Mouse (Mus musculus): ENCODE measurements at regions not wholly inside any gene's neighbourhood (a gene's known extent, or its start where the extent isn't known, plus 50 kb on each side); places are given as distances from the start of the nearest gene placed in this dataset.

DNA sequence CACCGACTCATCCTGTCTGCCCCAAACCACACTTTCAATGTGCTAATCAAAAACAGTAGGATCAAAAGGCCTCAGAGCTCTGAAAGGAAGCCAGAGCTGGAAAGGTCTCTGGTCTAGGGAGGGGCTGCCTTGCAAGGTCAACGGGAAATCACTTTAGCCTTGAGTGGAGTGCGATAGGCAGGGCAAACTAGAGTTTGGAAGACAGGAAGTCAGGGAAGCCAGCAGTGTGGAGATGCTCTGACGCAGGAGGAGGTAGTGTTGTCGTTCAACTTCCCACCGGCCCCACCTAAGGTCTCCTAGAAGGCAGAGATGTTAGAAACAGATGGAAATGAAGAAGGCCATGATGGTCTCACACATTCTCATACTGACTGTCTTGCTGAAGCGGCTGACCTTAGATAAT is 52.0 kb upstream of the Trp53i11 start:
- no peak for DNase-seq

GRCm38 (mm10) chr2:93133301-93133971 is 53.9 kb upstream of the Trp53i11 start:
- DNase-seq = no peak

GRCm38 (mm10) chr2:93131825-93132623 is 55.3 kb upstream of the Trp53i11 start:
- DNase-seq = no peak

- no peak for DNase-seq
These were observed 56.1 kb upstream of the Trp53i11 start for GRCm38 (mm10) chr2:93131236-93131635.

GRCm38 (mm10) chr2:93129176-93129575 is 58.2 kb upstream of the Trp53i11 start:
- DNase-seq = no peak

DNA sequence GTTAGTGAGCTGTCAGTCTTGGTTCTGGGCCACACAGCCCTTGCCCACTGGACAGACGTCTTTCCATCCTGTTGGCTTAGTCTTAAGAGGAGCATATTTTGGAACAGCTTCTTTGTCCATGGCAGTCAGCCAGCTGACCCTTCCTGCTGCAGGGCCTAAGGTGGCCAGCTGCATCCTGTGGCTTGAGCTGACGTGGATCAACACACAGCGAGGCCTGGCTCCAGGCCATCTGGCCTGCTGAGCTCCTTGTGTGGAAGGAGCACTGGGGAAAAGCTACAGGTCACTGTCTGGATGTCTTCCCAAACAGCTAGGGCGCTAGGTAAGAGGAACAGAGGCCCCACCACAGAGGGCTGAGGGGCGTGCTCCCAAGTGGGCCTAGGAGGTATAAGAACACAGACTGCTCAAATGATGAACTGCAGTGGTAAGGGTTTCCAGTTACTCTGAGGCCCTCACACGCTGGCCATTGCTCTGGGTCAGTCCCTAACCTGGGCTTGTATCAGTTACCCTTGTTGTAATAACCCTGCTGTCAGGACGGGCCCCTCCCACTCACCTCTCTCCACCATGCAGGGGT is 60.7 kb upstream of the Trp53i11 start:
- DNase-seq = no peak

- no peak for DNase-seq
These were observed 61.2 kb upstream of the Trp53i11 start for GRCm38 (mm10) chr2:93126112-93126511.

- no peak for DNase-seq
These were observed 62.4 kb upstream of the Trp53i11 start for GRCm38 (mm10) chr2:93124866-93125467.

- no peak for DNase-seq
These were observed 63.5 kb upstream of the Trp53i11 start for GRCm38 (mm10) chr2:93123829-93124228.

GRCm38 (mm10) chr2:93120386-93120785 is 67.0 kb upstream of the Trp53i11 start:
- no peak for DNase-seq

DNA sequence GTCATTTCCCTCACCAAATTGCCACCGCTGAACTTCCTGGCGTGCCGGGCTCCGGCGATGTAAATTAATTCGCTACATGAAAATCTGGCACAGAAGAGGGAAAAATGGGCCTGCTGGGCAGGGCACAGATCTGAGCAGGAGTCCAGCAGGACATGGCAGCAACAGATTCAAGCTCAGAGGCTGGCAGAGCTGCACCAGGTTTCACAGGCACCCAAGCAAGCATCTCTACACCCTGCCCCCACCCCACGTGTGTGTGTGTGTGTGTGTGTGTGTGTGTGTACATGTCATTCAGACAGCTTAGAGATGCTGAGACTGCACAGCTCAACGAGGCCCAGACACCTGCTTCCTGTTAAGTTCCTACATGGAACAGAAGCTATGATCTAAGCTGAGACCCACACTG is 68.3 kb upstream of the Trp53i11 start:
- no peak for DNase-seq

DNA sequence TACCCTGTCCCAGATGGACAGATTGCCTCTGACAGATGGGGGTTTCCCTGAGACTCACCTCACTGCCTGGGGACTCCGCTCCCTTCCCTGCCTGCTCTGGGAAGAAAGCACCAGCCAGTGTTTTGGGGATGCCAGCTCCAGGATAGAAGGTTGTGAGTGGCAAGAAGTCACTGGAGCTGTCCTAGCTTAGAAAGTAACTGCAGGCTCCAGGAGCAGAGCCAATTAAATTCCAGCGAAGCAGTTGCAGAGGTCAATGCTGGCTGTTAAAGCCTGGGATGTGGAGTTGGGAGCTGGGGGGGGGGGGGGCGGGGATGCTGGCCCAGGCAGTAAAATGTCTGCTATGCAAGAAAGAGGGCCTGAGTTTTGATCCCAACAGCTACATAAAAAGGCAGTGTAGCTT is 69.3 kb upstream of the Prdm11 start:
- DNase-seq = no peak

DNA sequence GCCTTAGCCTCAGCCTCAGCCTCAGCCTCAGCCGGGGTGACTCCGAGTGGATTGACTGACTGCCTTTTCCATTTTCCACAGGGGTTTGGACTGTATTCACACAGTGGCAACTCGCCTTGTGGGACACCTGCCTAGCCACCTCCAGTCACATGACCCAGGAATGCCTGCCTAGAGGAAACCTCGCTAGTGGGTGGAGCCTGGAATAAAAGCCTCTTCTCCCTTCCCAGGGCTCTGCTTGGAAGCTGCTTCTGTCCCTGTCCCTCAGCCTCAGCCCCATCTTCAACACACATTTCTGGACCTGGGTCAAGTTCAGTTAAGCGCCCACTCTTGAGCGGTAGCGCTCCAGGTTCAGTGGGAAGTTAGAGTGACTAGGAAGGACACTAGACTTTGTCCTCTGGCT is 68.0 kb upstream of the Prdm11 start:
- DNase-seq = no peak

GRCm38 (mm10) chr2:93112320-93112719 is 66.4 kb upstream of the Prdm11 start:
- DNase-seq = no peak

- DNase-seq = peak; percentile 39 to 61
These were observed 64.9 kb upstream of the Prdm11 start for GRCm38 (mm10) chr2:93110898-93111297.

GRCm38 (mm10) chr2:93106581-93106980 is 60.6 kb upstream of the Prdm11 start:
- no peak for DNase-seq

- DNase-seq = no peak
These were observed 56.0 kb upstream of the Prdm11 start for GRCm38 (mm10) chr2:93101991-93102390.

DNA sequence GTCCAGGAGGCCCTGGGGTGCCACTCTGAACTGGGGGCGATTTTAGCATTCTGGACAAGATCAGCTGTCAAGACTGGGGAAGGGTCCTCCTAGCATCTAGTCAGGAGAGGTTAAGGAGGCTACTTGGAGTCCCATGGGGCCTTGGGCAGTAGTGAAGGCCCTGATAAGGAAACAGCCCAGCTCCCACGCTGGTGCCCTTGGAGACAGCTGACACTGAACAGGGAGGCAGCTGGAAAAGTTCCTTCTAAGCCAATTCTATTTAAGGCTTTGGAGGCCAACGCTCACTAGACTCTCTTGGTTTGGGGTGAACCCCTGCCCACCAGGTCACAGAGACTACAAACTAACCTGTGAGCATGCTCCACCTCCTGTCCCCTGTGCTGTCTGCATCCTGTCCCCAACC is 53.8 kb upstream of the Prdm11 start:
- no peak for DNase-seq

DNA sequence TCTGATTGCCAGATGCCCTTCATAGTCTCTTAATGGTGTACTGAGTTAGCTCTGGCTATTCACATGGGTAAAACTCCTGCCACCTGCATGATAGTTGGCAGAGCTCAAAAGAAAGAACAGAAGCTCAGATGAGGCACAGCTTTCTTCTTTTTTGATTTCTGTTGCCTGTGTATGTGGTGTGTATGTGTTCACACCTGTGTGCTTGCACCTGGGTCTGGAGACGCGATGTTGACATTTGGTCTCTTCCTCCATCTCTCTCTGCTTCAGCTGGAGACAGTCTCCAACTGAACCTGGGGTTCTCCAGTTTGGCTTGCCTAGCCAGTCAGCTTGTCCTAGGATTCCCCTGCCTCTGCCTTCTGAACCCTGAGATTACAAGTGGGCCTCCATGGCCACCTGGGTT is 51.0 kb upstream of the Prdm11 start:
- DNase-seq = no peak

- DNase-seq = no peak
These were observed 50.2 kb upstream of the Prdm11 start for GRCm38 (mm10) chr2:93096078-93096729.

Data from layer of hippocampus, postnatal 36 days (tissue).